Mouse (Mus musculus) bone marrow macrophage, adult 2 months (primary cell): ENCODE measurements around the gene Dysf.

Source experiments
- CTCF ChIP-seq: IDR thresholded peaks from 2 replicates; pipeline ENCODE4 v1.5.1; 2012; ENCODE audit warnings: low read depth, mild to moderate bottlenecking, low read length, moderate library complexity
- POLR2A ChIP-seq: IDR thresholded peaks from 2 replicates; pipeline ENCODE4 v1.6.1; 2012; ENCODE audit warnings: mild to moderate bottlenecking, low read depth, low read length, borderline replicate concordance

- TF ChIP-seq CTCF (no peak), POLR2A (no peak)
Observed at GRCm38 (mm10) chr6:84059771-84060414, 51.5 kb downstream of the Dysf start.
